Mouse (Mus musculus) urinary bladder, adult 2 months (tissue): ENCODE results near the gene E2f2. TPM values are rescaled to one million over a fixed set of nuclear protein-coding genes. Genes with fewer than 3 reads are reported as not detected.

Experiments used
- DNase-seq: peaks from one replicate; pipeline ENCODE4 v3.0.0; 2022; ENCODE audit warnings: low spot score
- polyA plus RNA-seq: library from polyadenylated mRNA; depleted of rRNA; stranded (reverse); fragments of >200 nt; gene quantifications from 2 replicates; pipeline ENCODE4 v1.2.3, GENCODE M21; 2012

E2f2 gene
- polyA plus RNA-seq, 1 experiment = 0.50 TPM

DNA sequence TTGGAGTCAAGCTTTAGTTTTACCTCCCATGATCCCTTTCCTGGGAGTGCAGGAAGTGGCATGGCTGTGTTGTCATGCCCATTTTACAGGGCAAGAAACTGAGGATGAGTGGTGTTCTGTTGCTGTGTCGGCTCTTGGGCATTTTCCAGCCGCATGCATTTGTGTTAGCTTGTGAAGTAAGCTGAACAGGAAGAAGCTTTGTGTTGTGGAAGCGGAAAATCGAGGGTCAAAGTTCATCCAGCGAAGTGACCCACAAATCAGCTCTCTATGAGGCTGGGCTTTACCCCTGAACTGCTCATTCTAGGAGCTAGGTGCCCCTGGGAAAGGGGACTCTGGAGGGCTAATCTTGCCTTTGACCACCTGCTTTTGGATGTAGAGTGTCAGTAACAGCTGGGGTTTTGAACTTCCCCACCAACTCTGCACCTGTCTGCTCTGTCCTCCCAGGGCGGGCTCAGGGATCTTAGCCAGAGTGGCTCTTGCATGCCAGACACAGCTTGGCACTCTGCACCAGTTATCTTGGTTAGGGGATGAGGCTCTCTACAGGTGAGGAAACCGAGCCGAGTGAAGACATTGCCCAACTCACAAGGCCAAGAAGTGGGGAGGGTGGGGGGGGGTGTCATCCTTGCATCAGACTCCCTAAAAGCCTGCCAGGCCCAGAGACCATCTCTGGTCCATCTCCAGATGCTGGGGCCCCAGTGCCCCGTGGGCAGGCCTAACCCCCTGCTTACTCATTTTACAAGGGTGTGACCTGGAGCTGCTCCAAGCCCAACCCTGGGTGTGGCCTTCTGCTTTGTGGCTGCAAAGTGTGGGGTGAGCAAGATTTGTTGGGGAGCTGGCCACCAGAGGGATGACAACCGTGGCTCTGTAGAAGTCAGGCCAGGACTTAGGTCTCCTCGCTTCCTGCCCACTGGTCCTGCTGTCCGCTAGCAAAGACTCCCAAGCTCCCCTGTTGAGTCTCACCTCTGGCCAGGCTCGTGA is 2.3 kb downstream of the E2f2 start:
- DNase-seq = no peak

- DNase-seq = no peak
Measured at GRCm38 (mm10) chr4:136176022-136176552, 3.9 kb downstream of the E2f2 start.

- no peak for DNase-seq
Measured at GRCm38 (mm10) chr4:136177244-136177611, 5.0 kb downstream of the E2f2 start.

GRCm38 (mm10) chr4:136177612-136178474 is 5.6 kb downstream of the E2f2 start:
- no peak for DNase-seq

GRCm38 (mm10) chr4:136178475-136178921 is 6.3 kb downstream of the E2f2 start:
- DNase-seq = no peak

GRCm38 (mm10) chr4:136179456-136179855 is 7.3 kb downstream of the E2f2 start:
- no peak for DNase-seq

- peak; percentile 70 for DNase-seq
Measured at GRCm38 (mm10) chr4:136179998-136180397, 7.8 kb downstream of the E2f2 start.

DNA sequence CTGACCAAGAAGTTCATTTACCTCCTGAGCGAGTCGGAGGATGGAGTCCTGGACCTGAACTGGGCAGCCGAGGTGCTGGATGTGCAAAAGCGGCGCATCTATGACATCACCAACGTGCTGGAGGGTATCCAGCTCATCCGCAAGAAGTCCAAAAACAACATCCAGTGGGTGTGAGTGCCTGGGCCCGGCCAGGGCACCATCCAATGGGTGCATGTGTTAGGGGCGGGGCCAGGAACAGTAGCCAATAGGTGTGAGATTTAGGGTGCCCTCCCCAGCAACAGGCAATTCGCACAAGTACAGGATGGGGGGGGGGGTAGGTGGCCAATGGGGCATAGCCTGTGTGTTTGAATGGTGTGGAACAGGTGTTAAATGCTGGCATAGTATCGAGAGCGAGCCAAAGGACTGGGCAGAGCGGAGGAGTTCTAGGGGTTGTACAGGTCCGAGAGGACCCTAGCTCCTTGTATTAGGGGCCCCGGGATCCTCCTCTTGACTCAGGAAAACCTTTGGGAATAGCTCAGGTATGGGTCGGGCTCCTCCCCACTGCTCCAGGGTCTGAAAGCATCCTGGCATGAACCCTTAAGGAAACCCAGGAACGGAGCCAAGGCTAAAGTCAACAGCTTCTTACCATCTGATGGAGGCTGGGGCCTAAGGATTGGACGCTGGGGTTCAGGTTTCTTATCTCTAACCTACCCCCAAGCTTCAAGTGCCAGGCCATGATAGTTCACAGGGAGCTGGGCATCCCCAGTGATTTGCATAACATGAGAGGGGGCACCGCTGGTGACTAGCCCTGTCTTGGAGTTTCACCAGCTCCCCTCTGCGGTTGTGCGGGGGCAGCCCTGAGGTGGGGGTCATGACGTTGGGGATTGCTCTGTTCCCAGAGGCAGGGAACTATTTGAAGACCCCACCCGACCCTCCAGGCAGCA is 8.5 kb downstream of the E2f2 start:
- DNase-seq = no peak

DNA sequence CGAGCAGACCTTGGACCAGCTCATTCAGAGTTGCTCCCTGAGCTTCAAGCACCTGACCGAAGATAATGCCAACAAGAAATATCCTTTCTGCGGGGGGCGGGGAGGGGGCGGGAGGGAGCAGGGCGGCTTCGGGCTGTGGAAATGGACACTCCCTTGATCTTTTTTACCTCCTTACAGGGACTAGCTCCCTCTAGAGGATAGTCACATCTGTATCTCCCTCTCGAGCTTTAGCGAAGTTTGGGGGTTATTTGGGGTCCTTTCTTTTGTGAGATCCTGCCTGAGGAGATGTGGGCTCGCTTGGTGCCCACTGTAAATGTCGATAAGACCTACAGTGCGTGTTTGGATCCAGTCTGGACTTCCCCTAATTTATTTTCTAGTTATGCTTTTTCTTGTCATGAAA is 9.2 kb downstream of the E2f2 start:
- DNase-seq = no peak

DNA sequence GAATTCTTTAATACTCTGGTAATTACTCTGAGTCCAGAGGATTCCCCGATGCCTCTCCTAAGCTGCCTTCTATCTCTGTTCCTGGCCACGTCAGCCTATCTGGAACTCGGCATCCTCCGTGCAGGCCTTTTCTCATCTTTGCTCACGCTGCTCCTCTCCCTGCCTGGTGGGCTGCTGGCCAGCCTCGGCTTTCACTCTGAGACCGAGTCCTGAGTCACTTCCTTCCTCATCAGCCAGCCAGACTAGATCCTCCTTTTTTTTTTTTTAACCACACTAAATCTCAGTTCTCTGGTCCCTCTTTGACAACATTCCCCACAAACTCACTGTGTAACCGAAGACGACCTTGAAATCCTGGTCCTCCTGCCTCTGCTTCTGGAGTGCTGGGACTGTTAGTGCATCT is 13.2 kb downstream of the E2f2 start:
- no peak for DNase-seq

DNA sequence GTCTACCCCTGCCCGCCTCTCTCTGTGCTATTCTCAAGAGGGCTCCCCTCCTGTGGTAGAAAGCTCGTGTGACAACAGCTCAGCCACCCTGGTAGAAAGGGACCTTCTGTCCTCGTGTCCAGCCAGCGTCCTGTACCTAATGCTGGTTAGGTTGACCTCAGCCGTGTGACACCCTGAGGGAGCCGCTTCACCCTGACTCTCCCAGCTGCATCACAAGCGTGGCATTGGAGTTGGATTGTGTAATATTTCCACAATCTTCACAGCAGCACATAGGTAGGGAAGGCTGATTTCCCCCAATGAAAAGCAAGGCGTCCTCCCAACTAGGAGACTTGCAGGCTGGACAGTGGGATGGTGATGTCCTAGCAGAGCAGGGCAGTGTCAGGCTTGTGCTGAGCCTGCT is 14.1 kb downstream of the E2f2 start:
- DNase-seq = no peak

- no peak for DNase-seq
Measured at GRCm38 (mm10) chr4:136186739-136187472, 14.7 kb downstream of the E2f2 start.

DNA sequence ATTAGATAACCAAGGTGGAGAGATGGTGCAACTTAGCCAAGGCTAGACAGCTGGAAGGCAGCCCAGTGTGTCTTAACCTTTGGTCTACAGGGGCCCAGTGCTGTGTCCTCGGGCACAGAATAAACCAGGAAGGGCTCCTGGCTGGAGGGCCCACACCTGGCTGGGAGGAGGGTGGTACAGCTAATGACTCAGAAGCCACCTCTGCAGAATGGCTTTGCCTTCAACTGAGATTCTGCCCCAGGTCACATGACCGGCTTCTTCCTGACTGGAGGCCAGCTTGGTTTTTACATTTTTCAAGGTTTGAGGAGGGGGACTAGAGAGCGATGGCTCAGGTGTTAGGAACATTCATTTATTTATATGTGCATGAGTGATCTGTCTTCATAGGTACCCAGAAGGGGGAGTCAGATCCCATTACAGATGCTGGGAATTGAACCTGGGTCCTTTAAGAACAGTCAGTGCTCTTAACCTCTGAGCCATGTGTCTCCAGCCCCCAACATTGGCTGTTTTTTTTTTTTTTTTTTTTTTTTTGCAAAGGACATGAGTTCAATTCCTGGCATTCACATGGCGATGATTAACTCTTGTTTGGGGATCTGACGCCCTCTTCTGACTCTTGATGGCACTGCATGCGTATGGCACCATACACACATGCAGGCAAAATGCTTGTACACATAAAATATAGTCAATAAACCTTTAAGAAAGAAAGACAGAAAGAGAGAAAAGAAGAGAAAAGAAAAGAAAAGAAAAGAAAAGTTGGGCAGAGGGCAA is 17.0 kb downstream of the E2f2 start:
- no peak for DNase-seq

GRCm38 (mm10) chr4:136189912-136190311 is 17.7 kb downstream of the E2f2 start:
- no peak for DNase-seq

GRCm38 (mm10) chr4:136193571-136193970 is 21.4 kb downstream of the E2f2 start:
- no peak for DNase-seq

DNA sequence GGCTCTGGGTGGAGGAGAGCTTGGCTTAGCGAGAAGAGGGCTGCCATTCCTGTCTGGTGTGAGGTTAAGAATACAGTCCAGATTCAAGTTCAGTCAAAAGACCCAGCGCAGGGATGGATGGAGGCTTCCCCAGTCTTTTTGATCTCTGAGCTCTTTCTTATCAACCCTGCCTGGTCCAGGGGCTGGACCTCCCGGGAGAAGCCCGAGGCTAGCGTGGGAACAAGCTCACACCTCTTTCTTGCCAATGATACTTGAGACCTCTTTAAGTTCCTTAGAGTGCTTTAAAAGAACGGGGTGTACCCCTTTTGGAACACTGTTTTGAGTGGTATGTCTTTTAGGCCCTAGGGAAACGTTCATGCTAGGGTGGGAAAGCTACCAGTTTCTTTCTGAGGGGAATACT is 22.8 kb downstream of the E2f2 start:
- DNase-seq = no peak

DNA sequence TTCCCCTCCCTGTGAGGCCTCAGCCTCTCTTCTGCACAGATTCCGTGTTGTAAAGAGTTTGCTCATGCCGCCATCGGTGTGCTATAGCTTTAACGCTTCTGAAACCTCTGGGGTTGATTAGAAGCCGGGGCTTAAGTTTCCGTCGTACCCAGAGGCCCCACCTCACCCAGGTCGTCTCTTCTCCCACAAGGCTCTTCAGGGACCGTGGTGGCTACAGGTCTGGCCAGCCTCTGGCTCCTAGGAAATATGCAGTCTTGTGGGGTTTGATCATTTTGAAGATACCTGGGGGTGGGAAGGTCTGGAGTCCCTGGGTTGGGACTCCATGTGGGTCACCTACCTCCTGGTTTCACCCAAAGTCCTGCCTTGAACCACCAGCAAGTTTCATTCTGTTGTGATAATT is 23.4 kb downstream of the E2f2 start:
- no peak for DNase-seq

DNA sequence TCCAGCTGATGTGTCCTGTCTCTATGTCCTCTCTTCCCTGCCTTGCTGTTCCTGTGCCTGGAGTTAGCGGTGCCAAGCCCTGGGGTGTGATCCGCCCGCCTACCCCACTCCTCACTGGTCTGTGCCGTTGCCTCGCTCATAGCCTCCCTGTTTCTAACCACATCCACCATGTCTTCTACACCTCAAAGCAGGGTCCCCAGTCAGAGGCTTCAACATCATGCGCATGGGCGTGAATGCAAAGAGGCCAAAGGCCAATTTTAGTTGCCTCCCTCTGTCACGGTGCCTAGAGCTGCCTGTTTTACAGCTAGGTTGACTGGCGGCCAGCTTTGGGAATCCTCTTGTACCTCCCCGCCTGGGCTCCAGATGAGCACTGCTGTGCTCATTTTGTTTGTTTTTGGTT is 24.0 kb downstream of the E2f2 start:
- no peak for DNase-seq

- DNase-seq = no peak
Measured at GRCm38 (mm10) chr4:136198846-136199245, 26.7 kb downstream of the E2f2 start.
